Comparison of ENCODE assay signal across 14 mouse cellular contexts in the genomic region with DNA sequence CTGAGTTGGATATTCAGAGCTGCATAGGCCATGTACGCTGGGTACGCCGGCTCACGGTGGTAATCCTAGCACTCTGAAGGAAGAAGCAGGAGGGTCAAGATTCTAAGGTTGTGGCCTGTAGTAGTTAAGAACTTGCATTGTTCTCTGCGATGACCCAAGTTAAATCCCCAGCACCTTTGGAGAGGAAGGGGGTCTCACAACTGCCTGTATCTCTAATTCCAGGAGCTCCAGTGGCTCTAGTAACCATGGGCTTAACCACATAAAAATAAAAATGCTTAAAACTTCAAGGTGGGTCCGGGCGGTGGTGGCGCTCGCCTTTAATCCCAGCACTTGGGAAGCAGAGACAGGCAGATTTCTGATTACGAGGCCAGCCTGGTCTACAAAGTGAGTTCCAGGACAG. TPM values are rescaled to one million over a fixed set of nuclear protein-coding genes. Genes with fewer than 3 reads are reported as not detected.
DNase-seq lines count a peak whose midpoint lies in the region; ATAC-seq and TF ChIP-seq lines count a peak whose summit lies in the region.
"Had no signal": no experiment of that assay in that cellular context is flagged by ENCODE, and none has a peak within 500 bp of the region (broad histone marks: within the 10 kb centered on the region; RNA-seq: fewer than 3 reads in every experiment).

No protein-coding gene starts in this region.

- H3ac ChIP-seq in myocyte (ENCODE audit: control insufficient read depth, insufficient read length): no peak overlapping the region

- no peaks in the 10 kb centered on the region for H3K4me1 ChIP-seq in midbrain, embryonic 12.5 days
- no peaks in the 10 kb centered on the region for H3K4me1 ChIP-seq in midbrain, embryonic 14.5 days (ENCODE audit: control insufficient read depth, insufficient read depth, low read length)
- no peaks in the 10 kb centered on the region for H3K4me1 ChIP-seq in embryonic facial prominence, embryonic 12.5 days

- no peaks in the 10 kb centered on the region for H3K36me3 ChIP-seq in midbrain, embryonic 12.5 days
- no peaks in the 10 kb centered on the region for H3K36me3 ChIP-seq in midbrain, embryonic 14.5 days (ENCODE audit: control insufficient read depth, insufficient read depth, low read length)
- no peaks in the 10 kb centered on the region for H3K36me3 ChIP-seq in embryonic facial prominence, embryonic 12.5 days
- H3K36me3 ChIP-seq in myocyte (ENCODE audit: control insufficient read depth, insufficient read depth): no peaks in the 10 kb centered on the region

- no peak for TF ChIP-seq POLR2A in myocyte (IDR thresholded peaks at IDR 0.05; ENCODE audit: insufficient read length, low read depth)

- WGBS in midbrain, embryonic 12.5 days: 83% methylated on average over 10 of the region's 10 CpGs
- 85% methylated on average over 10 of the region's 10 CpGs for WGBS in midbrain, embryonic 14.5 days
- WGBS in embryonic facial prominence, embryonic 12.5 days: 85% methylated on average over 10 of the region's 10 CpGs

- no peaks in the 10 kb centered on the region for H3K9me3 ChIP-seq in midbrain, embryonic 12.5 days
- no peaks in the 10 kb centered on the region for H3K9me3 ChIP-seq in midbrain, embryonic 14.5 days (ENCODE audit: control insufficient read depth, low read length)
- H3K9me3 ChIP-seq in embryonic facial prominence, embryonic 12.5 days: no peaks in the 10 kb centered on the region

- no peaks in the 10 kb centered on the region for H3K79me2 ChIP-seq in myocyte (ENCODE audit: control insufficient read depth, insufficient read depth)

- no peaks in the 10 kb centered on the region for H3K27me3 ChIP-seq in midbrain, embryonic 12.5 days
- no peaks in the 10 kb centered on the region for H3K27me3 ChIP-seq in midbrain, embryonic 14.5 days (ENCODE audit: control insufficient read depth, insufficient read depth, low read length)
- no peaks in the 10 kb centered on the region for H3K27me3 ChIP-seq in embryonic facial prominence, embryonic 12.5 days
- H3K27me3 ChIP-seq in myocyte (ENCODE audit: control insufficient read depth, insufficient read depth, insufficient read length): no peaks in the 10 kb centered on the region

- DNase-seq in heart, adult 11 months: peak; percentile 63
- no peak for DNase-seq in heart, adult 8-10 months (ENCODE audit: low spot score)
- no peak for DNase-seq in midbrain, embryonic 14.5 days
- no peak for DNase-seq in ovary, postnatal 36 days (ENCODE audit: low spot score)
- no peak for DNase-seq in cerebellum, postnatal 36 days
- DNase-seq: gastrocnemius, postnatal 25 days; left cerebral cortex, postnatal 4 days had no signal

- no peak overlapping the region for H3K9ac ChIP-seq in midbrain, embryonic 12.5 days (replicated peaks)
- no peak overlapping the region for H3K9ac ChIP-seq in midbrain, embryonic 14.5 days (replicated peaks; ENCODE audit: low read length)
- H3K9ac ChIP-seq in embryonic facial prominence, embryonic 12.5 days: no peak overlapping the region

- H3K4me3 ChIP-seq in midbrain, embryonic 12.5 days: no peak overlapping the region
- H3K4me3 ChIP-seq in midbrain, embryonic 14.5 days (replicated peaks; ENCODE audit: low read depth, low read length): no peak overlapping the region
- H3K4me3 ChIP-seq in embryonic facial prominence, embryonic 12.5 days: no peak overlapping the region
- H3K4me3 ChIP-seq in myocyte: no peak overlapping the region

- H3K27ac ChIP-seq in midbrain, embryonic 12.5 days (replicated peaks): peak overlapping the region; percentile 42
- H3K27ac ChIP-seq in midbrain, embryonic 14.5 days (replicated peaks; ENCODE audit: low read depth, low read length): no peak overlapping the region
- peak overlapping the region; percentile 60; the same call in 1 of the 2 replicates for H3K27ac ChIP-seq in embryonic facial prominence, embryonic 12.5 days

- no peak for ATAC-seq in midbrain, embryonic 12.5 days (ENCODE audit: low FRiP score, low read depth)
- ATAC-seq in midbrain, embryonic 14.5 days (ENCODE audit: low FRiP score, low TSS enrichment): no peak
- ATAC-seq in embryonic facial prominence, embryonic 12.5 days (ENCODE audit: insufficient number of reproducible peaks, insufficient read depth, low FRiP score, low TSS enrichment): no peak
- ATAC-seq: CD4-positive, CD25-positive, alpha-beta regulatory T cell, adult 4 months; midbrain, embryonic 16.5 days had no signal

- H3K4me2 ChIP-seq in midbrain, embryonic 12.5 days (replicated peaks): no peak overlapping the region
- H3K4me2 ChIP-seq in midbrain, embryonic 14.5 days (ENCODE audit: low read length): no peak overlapping the region
- H3K4me2 ChIP-seq in embryonic facial prominence, embryonic 12.5 days (replicated peaks): no peak overlapping the region
- peak overlapping the region; percentile 22 for H3K4me2 ChIP-seq in myocyte (ENCODE audit: low read depth)

TF ChIP-seq in myocyte, 11 proteins besides CTCF, POLR2A, EP300 and RAD21:
- TF ChIP-seq E2F4 (IDR thresholded peaks at IDR 0.05; ENCODE audit: insufficient read depth) (no peak), TCF12 (IDR thresholded peaks at IDR 0.05; ENCODE audit: insufficient read depth, poor library complexity, severe bottlenecking) (no peak), SRF (IDR thresholded peaks at IDR 0.05; ENCODE audit: control insufficient read depth, insufficient read length, low read depth) (no peak), CEBPB (IDR thresholded peaks at IDR 0.05; ENCODE audit: insufficient read depth, poor library complexity, severe bottlenecking) (no peak), POLR2AphosphoS2 (IDR thresholded peaks at IDR 0.05; ENCODE audit: insufficient read length, low read depth) (no peak), REST (IDR thresholded peaks at IDR 0.05; ENCODE audit: insufficient read depth, insufficient read length) (no peak), MYOD1 (IDR thresholded peaks at IDR 0.05; ENCODE audit: control insufficient read depth in 1 of 3, insufficient read length in 2 of 3, low read depth in 2 of 3) (no peak), MAX (IDR thresholded peaks at IDR 0.05; ENCODE audit: low read depth) (no peak), USF1 (IDR thresholded peaks at IDR 0.05; ENCODE audit: low read depth) (no peak), MYOG (IDR thresholded peaks at IDR 0.05; ENCODE audit: control insufficient read depth in 1 of 3, insufficient read depth in 1 of 3, insufficient read length in 2 of 3, low read depth in 2 of 3) (no peak), TCF3 (IDR thresholded peaks at IDR 0.05; ENCODE audit: insufficient read length, low read depth) (no peak)
TF ChIP-seq in myocyte: peak in this region for 0.

RNA-seq across cellular contexts. Expression of gene Hist1h4n, which starts 1.7 kb away (rescaled TPM):
- 10 to 100 TPM in 3 of 4 experiments, 1 to 10 TPM in 1; 6.1 to 17.9 (median 14.8) TPM for total RNA-seq in heart, adult 8-10 months (2022)
- polyA plus RNA-seq in midbrain, embryonic 12.5 days (2016; fragmentation: Nextera tagmentation; extraction: Ambion mirVana): 11.5 and 17.5 TPM in 2 replicates
- 5.7 and 9.6 TPM in 2 replicates for polyA plus RNA-seq in midbrain, embryonic 14.5 days (2014; fragmentation: Nextera tagmentation; extraction: Ambion mirVana)
- polyA plus RNA-seq in embryonic facial prominence, embryonic 12.5 days (2016; fragmentation: Nextera tagmentation; extraction: Ambion mirVana): 18.0 and 19.5 TPM in 2 replicates
- polyA plus RNA-seq in myocyte (2012; fragmentation: generic; extraction: Trizol): 19.7 TPM

RNA-seq across cellular contexts. Expression of gene Hist1h2ap, which starts 3.0 kb away (rescaled TPM):
- total RNA-seq in heart, adult 8-10 months (2022): 10 to 100 TPM in 1 of 4 experiments, 1 to 10 TPM in 2, not detected in 1; 3.1 to 13.1 (median 4.1) TPM
- polyA plus RNA-seq in midbrain, embryonic 12.5 days (2016; fragmentation: Nextera tagmentation; extraction: Ambion mirVana): 4,827 and 5,103 TPM in 2 replicates
- 613 and 855 TPM in 2 replicates for polyA plus RNA-seq in midbrain, embryonic 14.5 days (2014; fragmentation: Nextera tagmentation; extraction: Ambion mirVana)
- 4,825 and 4,891 TPM in 2 replicates for polyA plus RNA-seq in embryonic facial prominence, embryonic 12.5 days (2016; fragmentation: Nextera tagmentation; extraction: Ambion mirVana)
- 730 TPM for polyA plus RNA-seq in myocyte (2012; fragmentation: generic; extraction: Trizol)

RNA-seq across cellular contexts. Expression of gene Hist1h2br, which starts 3.2 kb away (rescaled TPM):
- 10 to 100 TPM; 25.5 to 37.9 (median 28.9) TPM for total RNA-seq in heart, adult 8-10 months (2022)
- polyA plus RNA-seq in midbrain, embryonic 12.5 days (2016; fragmentation: Nextera tagmentation; extraction: Ambion mirVana): 17.6 and 23.0 TPM in 2 replicates
- polyA plus RNA-seq in midbrain, embryonic 14.5 days (2014; fragmentation: Nextera tagmentation; extraction: Ambion mirVana): 4.0 and 4.1 TPM in 2 replicates
- 34.0 and 43.6 TPM in 2 replicates for polyA plus RNA-seq in embryonic facial prominence, embryonic 12.5 days (2016; fragmentation: Nextera tagmentation; extraction: Ambion mirVana)
- polyA plus RNA-seq in myocyte (2012; fragmentation: generic; extraction: Trizol): 71.7 TPM

RNA-seq across cellular contexts. Expression of gene Hist1h4m, which starts 18.8 kb away (rescaled TPM):
- total RNA-seq in heart, adult 8-10 months (2022): 10 to 100 TPM; 22.8 to 37.8 (median 29.3) TPM
- polyA plus RNA-seq in midbrain, embryonic 12.5 days (2016; fragmentation: Nextera tagmentation; extraction: Ambion mirVana): not detected in 2 replicates
- polyA plus RNA-seq in midbrain, embryonic 14.5 days (2014; fragmentation: Nextera tagmentation; extraction: Ambion mirVana): not detected in 2 replicates
- not detected in 2 replicates for polyA plus RNA-seq in embryonic facial prominence, embryonic 12.5 days (2016; fragmentation: Nextera tagmentation; extraction: Ambion mirVana)
- not detected for polyA plus RNA-seq in myocyte (2012; fragmentation: generic; extraction: Trizol)
- polyA plus RNA-seq: hindbrain, embryonic 11.5 days; midbrain, embryonic 16.5 days had no signal

RNA-seq across cellular contexts. Expression of gene Hist1h2ao, which starts 20.1 kb away (rescaled TPM):
- total RNA-seq in heart, adult 8-10 months (2022): 10 to 100 TPM in 1 of 4 experiments, not detected in 3; 16.3 TPM
- polyA plus RNA-seq in midbrain, embryonic 12.5 days (2016; fragmentation: Nextera tagmentation; extraction: Ambion mirVana): not detected in 2 replicates
- not detected in 2 replicates for polyA plus RNA-seq in midbrain, embryonic 14.5 days (2014; fragmentation: Nextera tagmentation; extraction: Ambion mirVana)
- not detected in 2 replicates for polyA plus RNA-seq in embryonic facial prominence, embryonic 12.5 days (2016; fragmentation: Nextera tagmentation; extraction: Ambion mirVana)
- polyA plus RNA-seq in myocyte (2012; fragmentation: generic; extraction: Trizol): not detected
- total RNA-seq: left cerebral cortex, postnatal 4 days had no signal
- polyA plus RNA-seq: CD4-positive, CD25-positive, alpha-beta regulatory T cell, adult 4 months; hindbrain, embryonic 11.5 days; large intestine, adult 2 months; midbrain, embryonic 16.5 days had no signal
